Mouse (Mus musculus): ENCODE measurements around the gene Atxn1. TPM values are rescaled to one million over a fixed set of nuclear protein-coding genes. Genes with fewer than 3 reads are reported as not detected.

Gene Atxn1
- polyA plus RNA-seq, 1 experiment from 2014 or later, result 5.3 TPM

- Histone ChIP-seq H3K27ac (ENCODE audit: low read length) (peak within 1 kb of the TSS; percentile 76), H3K4me3 (ENCODE audit: low read length) (peak within 1 kb of the TSS; percentile 64), H3K27me3 (replicated peaks; ENCODE audit: control insufficient read depth, insufficient read depth, low read length) (no peaks in the 10 kb centered on the region), H3K4me2 (ENCODE audit: low read depth, low read length) (peak within 1 kb of the TSS; percentile 98), H3K4me1 (ENCODE audit: control insufficient read depth, insufficient read depth, low read length) (peaks cover 28% of the 10 kb centered on the region), H3K36me3 (ENCODE audit: control insufficient read depth, insufficient read depth, low read length) (no peaks in the 10 kb centered on the region), H3K9me3 (ENCODE audit: control insufficient read depth, low read length) (no peaks in the 10 kb centered on the region), H3K9ac (ENCODE audit: low read depth, low read length) (peak within 1 kb of the TSS; percentile 74)
- ATAC-seq, result peak; percentile 85
- WGBS, result under 1% methylated on average over 63 of the region's 63 CpGs
Measured at GRCm38 (mm10) chr13:45507274-45508229, 457.3 kb downstream of the Atxn1 start, which contains the start of gene Gmpr. TSS of gene Gmpr (plus strand) at chr13:45507444.

DNA sequence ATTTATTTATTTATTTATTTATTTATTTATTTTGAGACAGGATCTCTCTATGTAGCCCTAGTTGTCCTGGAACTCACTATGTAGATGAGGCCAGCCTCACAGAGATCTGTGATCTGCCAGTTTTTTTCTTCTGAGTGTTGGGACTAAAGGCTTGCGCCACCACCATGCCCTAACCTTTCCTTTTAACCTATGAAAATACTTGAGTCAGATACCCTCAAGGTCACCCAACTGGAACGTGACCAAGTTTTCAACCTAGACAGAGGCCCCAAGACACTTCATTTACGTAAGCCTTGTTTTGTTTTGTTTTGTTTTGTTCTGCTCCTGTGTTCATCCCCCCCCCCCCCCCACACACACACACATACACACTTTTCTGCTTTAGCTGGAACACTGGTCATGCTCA, 459.3 kb downstream of the Atxn1 start:
- H3K9ac ChIP-seq (ENCODE audit: low read depth, low read length), result no peak overlapping the region
- no peaks in the 10 kb centered on the region for H3K36me3 ChIP-seq (ENCODE audit: control insufficient read depth, insufficient read depth, low read length)
- no peak overlapping the region for H3K27ac ChIP-seq (ENCODE audit: low read length)
- H3K27me3 ChIP-seq (replicated peaks; ENCODE audit: control insufficient read depth, insufficient read depth, low read length), result no peaks in the 10 kb centered on the region
- ATAC-seq, result no peak
- peaks cover 14% of the 10 kb centered on the region for H3K4me1 ChIP-seq (ENCODE audit: control insufficient read depth, insufficient read depth, low read length)
- no peaks in the 10 kb centered on the region for H3K9me3 ChIP-seq (ENCODE audit: control insufficient read depth, low read length)
- WGBS, result 95% methylated on average over 3 of the region's 3 CpGs
- no peak overlapping the region for H3K4me3 ChIP-seq (ENCODE audit: low read length)
- H3K4me2 ChIP-seq (ENCODE audit: low read depth, low read length), result no peak overlapping the region

DNA sequence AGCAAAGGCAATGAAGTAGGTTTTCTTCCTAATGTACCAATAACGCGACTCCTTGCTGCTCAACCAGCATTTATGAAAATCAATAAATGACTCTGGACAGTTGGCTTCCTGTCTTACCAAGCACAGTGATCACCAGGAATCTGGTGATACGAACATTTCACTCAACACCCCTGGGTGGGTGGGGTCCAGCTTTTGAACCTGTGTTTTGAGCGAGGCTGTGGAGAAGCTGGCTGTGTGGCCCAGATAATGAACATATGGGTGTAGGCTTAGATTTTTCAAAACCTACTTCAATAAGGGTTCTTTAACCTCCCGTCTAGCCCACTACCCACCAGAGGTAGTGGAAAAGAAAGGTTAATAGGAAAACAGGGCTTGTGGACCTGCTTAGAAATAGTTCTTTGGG, 462.0 kb downstream of the Atxn1 start:
- 90% methylated on average over 5 of the region's 5 CpGs for WGBS
- no peak overlapping the region for H3K27ac ChIP-seq (ENCODE audit: low read length)
- no peak overlapping the region for H3K4me2 ChIP-seq (ENCODE audit: low read depth, low read length)
- H3K9me3 ChIP-seq (ENCODE audit: control insufficient read depth, low read length), result no peaks in the 10 kb centered on the region
- no peak for ATAC-seq
- no peak overlapping the region for H3K4me3 ChIP-seq (ENCODE audit: low read length)
- H3K36me3 ChIP-seq (ENCODE audit: control insufficient read depth, insufficient read depth, low read length), result no peaks in the 10 kb centered on the region
- H3K9ac ChIP-seq (ENCODE audit: low read depth, low read length), result no peak overlapping the region
- no peaks in the 10 kb centered on the region for H3K27me3 ChIP-seq (replicated peaks; ENCODE audit: control insufficient read depth, insufficient read depth, low read length)
- H3K4me1 ChIP-seq (ENCODE audit: control insufficient read depth, insufficient read depth, low read length), result peaks cover 4% of the 10 kb centered on the region

DNA sequence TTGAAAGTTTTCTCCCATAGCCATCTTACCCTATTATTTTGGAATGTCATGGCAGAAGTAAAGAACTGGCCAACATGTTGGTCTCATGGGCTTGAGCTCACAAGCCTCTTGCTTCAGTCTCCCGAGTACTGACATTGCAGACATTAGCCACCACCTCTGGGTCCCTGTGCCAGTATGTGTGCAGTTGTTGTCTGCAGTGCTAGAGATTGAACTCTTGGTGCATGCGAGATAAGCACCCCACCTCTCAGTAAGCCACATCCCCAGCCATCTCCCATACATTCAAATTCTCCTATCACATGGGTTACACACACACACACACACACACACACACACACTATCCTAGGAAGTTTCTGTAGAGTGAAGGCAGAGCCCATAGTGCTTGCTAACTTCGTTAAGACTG, 464.9 kb downstream of the Atxn1 start:
- no peaks in the 10 kb centered on the region for H3K36me3 ChIP-seq (ENCODE audit: control insufficient read depth, insufficient read depth, low read length)
- H3K9me3 ChIP-seq (ENCODE audit: control insufficient read depth, low read length), result 0 out of 2 replicates have a peak, but pooled peaks cover 3% of the 10 kb centered on the region
- no peak overlapping the region for H3K27ac ChIP-seq (ENCODE audit: low read length)
- H3K4me1 ChIP-seq (ENCODE audit: control insufficient read depth, insufficient read depth, low read length), result no peaks in the 10 kb centered on the region
- H3K4me3 ChIP-seq (ENCODE audit: low read length), result no peak overlapping the region
- H3K9ac ChIP-seq (ENCODE audit: low read depth, low read length), result no peak overlapping the region
- no peak for ATAC-seq
- no peaks in the 10 kb centered on the region for H3K27me3 ChIP-seq (replicated peaks; ENCODE audit: control insufficient read depth, insufficient read depth, low read length)
- 87% methylated on average over 3 of the region's 3 CpGs for WGBS
- no peak overlapping the region for H3K4me2 ChIP-seq (ENCODE audit: low read depth, low read length)
